Mouse (Mus musculus): ENCODE measurements at regions not wholly inside any gene's neighbourhood (a gene's known extent, or its start where the extent isn't known, plus 50 kb on each side); places are given as distances from the start of the nearest gene placed in this dataset.
A peak's percentile ranks its signal among the peaks of the same experiment; 100 is the strongest.

DNA sequence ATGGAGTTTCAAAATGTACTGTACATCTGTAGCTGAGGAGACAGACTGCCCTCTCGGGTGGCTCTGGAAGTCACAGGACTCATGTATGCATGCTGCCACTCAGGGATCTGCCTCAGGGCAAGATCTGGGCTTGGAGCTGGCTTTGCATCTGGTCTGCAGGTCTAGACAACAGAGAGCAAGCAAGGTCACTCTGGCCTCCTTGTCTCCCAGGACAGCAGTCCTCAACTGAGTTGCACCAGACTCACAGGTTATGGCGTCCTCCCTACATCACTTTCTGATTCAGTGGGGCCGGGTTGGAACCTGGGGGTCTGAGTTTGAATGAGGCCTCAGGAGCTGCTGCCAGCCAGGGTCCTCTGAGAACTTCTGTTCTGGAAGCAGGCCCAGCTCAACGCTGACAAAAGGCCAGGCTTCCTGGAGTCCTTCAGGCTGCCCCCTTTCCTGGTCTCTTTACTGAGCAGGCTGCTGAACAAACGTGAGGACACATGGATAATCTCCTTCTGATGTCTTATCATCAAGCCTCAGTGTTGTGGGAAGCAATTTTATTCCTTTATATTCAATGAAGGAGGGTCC lies 77.5 kb upstream of the Fam180a start:
- Histone ChIP-seq H3K79me2 (ENCODE audit: control insufficient read depth, insufficient read depth, low read length) (no peaks in the 10 kb centered on the region), H3K27ac (replicated peaks; ENCODE audit: insufficient read depth, low read depth, low read length) (no peak overlapping the region), H3K27me3 (ENCODE audit: control insufficient read depth, insufficient read depth, low read length) (no peaks in the 10 kb centered on the region), H3K4me3 (ENCODE audit: insufficient read depth, low read depth, low read length) (no peak overlapping the region), H3K4me1 (ENCODE audit: control insufficient read depth, insufficient read depth, low read length) (no peaks in the 10 kb centered on the region), H3K36me3 (ENCODE audit: control insufficient read depth, insufficient read depth, low read length) (no peaks in the 10 kb centered on the region), H3K9ac (ENCODE audit: low read depth, low read length) (no peak overlapping the region)
- TF ChIP-seq POLR2A (IDR thresholded peaks at IDR 0.05; ENCODE audit: extremely low read depth, insufficient read depth, low read length) (no peak), CTCF (IDR thresholded peaks at IDR 0.05; ENCODE audit: low read depth, low read length) (no peak)
- DNase-seq (ENCODE audit: extremely low read depth, low read depth, low spot score) = no peak
- WGBS = 69% methylated on average over 5 of the region's 5 CpGs

DNA sequence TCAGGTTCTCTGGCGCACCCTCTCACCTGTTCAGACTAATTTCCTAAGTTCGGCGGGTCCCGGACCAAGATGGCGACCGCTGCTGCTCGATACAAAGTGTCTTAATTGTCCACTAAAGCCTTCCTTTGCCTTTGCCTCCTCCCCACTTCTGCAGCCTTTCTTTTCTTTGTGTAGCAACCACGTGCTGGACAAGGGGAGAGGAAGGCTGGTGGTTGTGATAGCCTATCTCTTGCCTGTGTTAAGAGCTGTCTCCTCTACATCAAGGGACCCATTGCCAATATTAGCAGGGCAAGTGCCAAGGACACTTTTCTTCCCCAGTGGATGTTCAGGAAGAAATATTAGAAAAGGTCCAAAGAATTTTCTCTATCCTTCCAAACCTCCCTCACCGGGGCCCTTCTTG lies 69.8 kb upstream of the Fam180a start:
- H3K27me3 ChIP-seq (ENCODE audit: control insufficient read depth, insufficient read depth, low read length) = no peaks in the 10 kb centered on the region
- WGBS = 91% methylated on average over 8 of the region's 9 CpGs
- no peak overlapping the region for H3K27ac ChIP-seq (replicated peaks; ENCODE audit: insufficient read depth, low read depth, low read length)
- no peak overlapping the region for H3K9ac ChIP-seq (ENCODE audit: low read depth, low read length)
- H3K36me3 ChIP-seq (ENCODE audit: control insufficient read depth, insufficient read depth, low read length) = no peaks in the 10 kb centered on the region
- H3K4me1 ChIP-seq (ENCODE audit: control insufficient read depth, insufficient read depth, low read length) = no peaks in the 10 kb centered on the region
- no peak overlapping the region for H3K4me3 ChIP-seq (ENCODE audit: insufficient read depth, low read depth, low read length)
- DNase-seq (ENCODE audit: extremely low read depth, low read depth, low spot score) = no peak
- TF ChIP-seq POLR2A (IDR thresholded peaks at IDR 0.05; ENCODE audit: extremely low read depth, insufficient read depth, low read length) (no peak), CTCF (IDR thresholded peaks at IDR 0.05; ENCODE audit: low read depth, low read length) (no peak)
- H3K79me2 ChIP-seq (ENCODE audit: control insufficient read depth, insufficient read depth, low read length) = no peaks in the 10 kb centered on the region

DNA sequence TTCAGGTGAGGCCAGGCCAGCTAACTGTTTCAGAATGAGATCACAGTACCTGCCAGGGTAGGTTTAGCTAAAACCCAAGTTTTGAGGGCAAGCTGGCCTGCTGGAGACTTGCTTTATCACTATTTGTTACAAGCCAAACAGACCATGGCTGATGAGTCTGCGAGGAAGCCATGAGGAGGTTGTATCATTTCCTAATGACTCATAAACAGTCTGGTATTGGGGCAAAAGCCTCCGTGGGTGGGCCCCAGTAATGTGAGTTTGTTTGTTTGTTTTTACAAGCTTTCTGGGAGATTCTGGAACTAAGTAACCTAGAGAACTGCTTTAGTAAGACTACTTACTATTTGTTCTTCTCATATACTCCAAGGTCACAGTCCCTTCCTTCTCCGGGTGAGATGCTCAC lies 62.9 kb upstream of the Fam180a start:
- no peak overlapping the region for H3K4me3 ChIP-seq (ENCODE audit: insufficient read depth, low read depth, low read length)
- no peak for TF ChIP-seq CTCF (IDR thresholded peaks at IDR 0.05; ENCODE audit: low read depth, low read length)
- no peak for TF ChIP-seq POLR2A (IDR thresholded peaks at IDR 0.05; ENCODE audit: extremely low read depth, insufficient read depth, low read length)
- no peaks in the 10 kb centered on the region for H3K4me1 ChIP-seq (ENCODE audit: control insufficient read depth, insufficient read depth, low read length)
- DNase-seq (ENCODE audit: extremely low read depth, low read depth, low spot score) = no peak
- no peaks in the 10 kb centered on the region for H3K27me3 ChIP-seq (ENCODE audit: control insufficient read depth, insufficient read depth, low read length)
- no peak overlapping the region for H3K27ac ChIP-seq (replicated peaks; ENCODE audit: insufficient read depth, low read depth, low read length)
- 73% methylated on average over 3 of the region's 3 CpGs for WGBS
- no peaks in the 10 kb centered on the region for H3K79me2 ChIP-seq (ENCODE audit: control insufficient read depth, insufficient read depth, low read length)
- H3K9ac ChIP-seq (ENCODE audit: low read depth, low read length) = no peak overlapping the region
- H3K36me3 ChIP-seq (ENCODE audit: control insufficient read depth, insufficient read depth, low read length) = no peaks in the 10 kb centered on the region

DNA sequence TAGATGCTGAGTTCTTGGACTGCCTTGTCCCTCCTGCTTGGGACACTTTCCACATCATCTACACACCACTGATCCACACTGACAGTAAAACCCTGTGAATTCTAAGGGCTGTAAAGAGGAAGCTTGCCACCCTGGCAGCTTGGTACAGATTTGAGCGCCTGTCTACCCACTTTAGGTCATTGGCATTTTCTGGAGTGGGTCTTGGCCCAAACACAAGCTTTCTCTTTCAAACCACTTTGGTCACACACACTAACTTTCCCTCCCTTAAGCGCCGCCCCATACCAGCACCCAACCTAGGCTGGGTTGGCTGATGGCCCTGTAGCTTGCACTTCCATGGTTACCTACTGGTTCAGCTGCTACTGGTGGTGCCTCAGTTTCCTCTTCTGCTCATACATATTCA lies 55.6 kb upstream of the Fam180a start:
- H3K4me3 ChIP-seq (ENCODE audit: insufficient read depth, low read depth, low read length) = no peak overlapping the region
- no peak for DNase-seq (ENCODE audit: extremely low read depth, low read depth, low spot score)
- no peaks in the 10 kb centered on the region for H3K27me3 ChIP-seq (ENCODE audit: control insufficient read depth, insufficient read depth, low read length)
- no peak overlapping the region for H3K9ac ChIP-seq (ENCODE audit: low read depth, low read length)
- 74% methylated on average over 3 of the region's 3 CpGs for WGBS
- H3K36me3 ChIP-seq (ENCODE audit: control insufficient read depth, insufficient read depth, low read length) = no peaks in the 10 kb centered on the region
- H3K79me2 ChIP-seq (ENCODE audit: control insufficient read depth, insufficient read depth, low read length) = no peaks in the 10 kb centered on the region
- no peak overlapping the region for H3K27ac ChIP-seq (replicated peaks; ENCODE audit: insufficient read depth, low read depth, low read length)
- H3K4me1 ChIP-seq (ENCODE audit: control insufficient read depth, insufficient read depth, low read length) = peaks cover 8% of the 10 kb centered on the region
- TF ChIP-seq CTCF (IDR thresholded peaks at IDR 0.05; ENCODE audit: low read depth, low read length) (no peak), POLR2A (IDR thresholded peaks at IDR 0.05; ENCODE audit: extremely low read depth, insufficient read depth, low read length) (no peak)

DNA sequence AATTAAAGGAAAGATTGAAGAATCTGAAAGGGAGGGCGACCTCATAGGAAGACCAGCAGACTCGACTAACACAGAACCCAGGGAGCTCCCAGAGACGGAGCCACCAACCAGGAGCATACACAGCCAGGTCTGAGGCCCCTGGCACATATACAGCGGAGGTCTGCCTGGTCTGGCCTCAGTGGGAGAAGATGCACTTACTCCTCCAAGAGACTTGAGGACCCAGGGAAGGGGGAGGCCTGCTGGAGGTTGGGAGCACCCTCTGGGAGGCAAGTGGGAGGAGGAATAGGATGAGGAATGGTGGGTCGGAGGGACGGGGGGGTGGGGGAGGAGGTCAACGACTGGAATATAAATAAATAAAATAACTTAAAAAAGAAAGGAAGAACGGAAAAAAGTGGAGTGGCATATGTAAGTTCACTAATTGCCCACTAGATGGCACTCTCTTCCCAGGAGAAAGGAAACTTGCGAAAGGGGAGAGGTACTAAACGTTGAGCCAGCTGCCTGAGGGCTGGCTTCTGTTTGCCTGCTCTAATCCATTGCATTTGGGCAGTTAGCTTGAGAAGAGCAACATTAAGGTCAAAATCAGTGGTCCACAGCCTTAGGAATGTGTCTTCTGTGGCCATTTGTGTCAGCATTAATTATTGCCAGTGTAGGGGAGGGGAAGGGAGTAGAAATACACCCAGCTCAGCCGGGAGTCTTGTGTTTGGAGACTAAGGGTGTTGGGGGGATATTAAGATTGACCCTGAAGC lies 55.0 kb upstream of the Fam180a start:
- H3K9ac ChIP-seq (ENCODE audit: low read depth, low read length) = no peak overlapping the region
- H3K27me3 ChIP-seq (ENCODE audit: control insufficient read depth, insufficient read depth, low read length) = no peaks in the 10 kb centered on the region
- peak; percentile 54 for DNase-seq (ENCODE audit: extremely low read depth, low read depth, low spot score)
- peak overlapping the region; percentile 29 for H3K4me3 ChIP-seq (ENCODE audit: insufficient read depth, low read depth, low read length)
- peaks cover 8% of the 10 kb centered on the region for H3K4me1 ChIP-seq (ENCODE audit: control insufficient read depth, insufficient read depth, low read length)
- H3K79me2 ChIP-seq (ENCODE audit: control insufficient read depth, insufficient read depth, low read length) = no peaks in the 10 kb centered on the region
- H3K27ac ChIP-seq (replicated peaks; ENCODE audit: insufficient read depth, low read depth, low read length) = no peak overlapping the region
- H3K36me3 ChIP-seq (ENCODE audit: control insufficient read depth, insufficient read depth, low read length) = no peaks in the 10 kb centered on the region
- 22% methylated on average over 11 of the region's 11 CpGs for WGBS
- peak; percentile 48 for TF ChIP-seq CTCF (IDR thresholded peaks at IDR 0.05; ENCODE audit: low read depth, low read length)
- no peak for TF ChIP-seq POLR2A (IDR thresholded peaks at IDR 0.05; ENCODE audit: extremely low read depth, insufficient read depth, low read length)

DNA sequence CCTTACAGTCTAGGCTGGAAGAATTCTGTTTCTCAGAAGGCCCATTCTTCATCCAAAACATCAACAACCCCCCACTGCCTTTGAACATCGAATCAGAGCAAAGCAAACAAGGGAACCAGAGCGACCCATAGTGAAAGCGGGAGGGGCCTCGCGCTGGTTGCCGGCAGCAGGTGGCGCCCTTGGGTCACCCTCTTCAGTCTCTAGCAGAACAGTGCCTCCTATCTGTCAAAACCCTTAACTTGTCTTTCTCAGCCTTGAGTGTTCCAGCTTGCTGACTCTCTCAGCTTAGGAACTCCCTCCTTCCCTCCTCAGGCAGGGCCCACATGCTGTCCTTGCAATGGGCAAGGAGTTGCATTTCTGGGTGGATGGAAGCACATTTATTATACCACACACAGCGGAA lies 53.9 kb upstream of the Fam180a start:
- peak; percentile 98 for TF ChIP-seq CTCF (IDR thresholded peaks at IDR 0.05; ENCODE audit: low read depth, low read length)
- no peak for TF ChIP-seq POLR2A (IDR thresholded peaks at IDR 0.05; ENCODE audit: extremely low read depth, insufficient read depth, low read length)
- 12% methylated on average over 8 of the region's 8 CpGs for WGBS

More for the DNA sequence above, 53.9 kb upstream of the Fam180a start:
- H3K9ac ChIP-seq (ENCODE audit: low read depth, low read length) = no peak overlapping the region
- DNase-seq (ENCODE audit: extremely low read depth, low read depth, low spot score) = peak; percentile 75
- H3K36me3 ChIP-seq (ENCODE audit: control insufficient read depth, insufficient read depth, low read length) = no peaks in the 10 kb centered on the region
- no peaks in the 10 kb centered on the region for H3K27me3 ChIP-seq (ENCODE audit: control insufficient read depth, insufficient read depth, low read length)
- peaks cover 8% of the 10 kb centered on the region for H3K4me1 ChIP-seq (ENCODE audit: control insufficient read depth, insufficient read depth, low read length)
- no peak overlapping the region for H3K27ac ChIP-seq (replicated peaks; ENCODE audit: insufficient read depth, low read depth, low read length)
- H3K4me3 ChIP-seq (ENCODE audit: insufficient read depth, low read depth, low read length) = no peak overlapping the region
- H3K79me2 ChIP-seq (ENCODE audit: control insufficient read depth, insufficient read depth, low read length) = no peaks in the 10 kb centered on the region

Data from liver, adult 2 months (tissue).